Mouse (Mus musculus): Measurements from ENCODE around the gene Uqcc2.

- TF ChIP-seq CTCF (IDR thresholded peaks at IDR 0.05; ENCODE audit: control insufficient read depth, insufficient read depth, insufficient replicate concordance, low read depth, low read length) (no peak), POLR2A (IDR thresholded peaks at IDR 0.05; ENCODE audit: control insufficient read depth, low read depth, low read length) (no peak)
Observed at GRCm38 (mm10) chr17:27129819-27130218, 3.9 kb downstream of the Uqcc2 start.
